Mouse (Mus musculus): ENCODE measurements around the gene F3.

Gene F3

DNA sequence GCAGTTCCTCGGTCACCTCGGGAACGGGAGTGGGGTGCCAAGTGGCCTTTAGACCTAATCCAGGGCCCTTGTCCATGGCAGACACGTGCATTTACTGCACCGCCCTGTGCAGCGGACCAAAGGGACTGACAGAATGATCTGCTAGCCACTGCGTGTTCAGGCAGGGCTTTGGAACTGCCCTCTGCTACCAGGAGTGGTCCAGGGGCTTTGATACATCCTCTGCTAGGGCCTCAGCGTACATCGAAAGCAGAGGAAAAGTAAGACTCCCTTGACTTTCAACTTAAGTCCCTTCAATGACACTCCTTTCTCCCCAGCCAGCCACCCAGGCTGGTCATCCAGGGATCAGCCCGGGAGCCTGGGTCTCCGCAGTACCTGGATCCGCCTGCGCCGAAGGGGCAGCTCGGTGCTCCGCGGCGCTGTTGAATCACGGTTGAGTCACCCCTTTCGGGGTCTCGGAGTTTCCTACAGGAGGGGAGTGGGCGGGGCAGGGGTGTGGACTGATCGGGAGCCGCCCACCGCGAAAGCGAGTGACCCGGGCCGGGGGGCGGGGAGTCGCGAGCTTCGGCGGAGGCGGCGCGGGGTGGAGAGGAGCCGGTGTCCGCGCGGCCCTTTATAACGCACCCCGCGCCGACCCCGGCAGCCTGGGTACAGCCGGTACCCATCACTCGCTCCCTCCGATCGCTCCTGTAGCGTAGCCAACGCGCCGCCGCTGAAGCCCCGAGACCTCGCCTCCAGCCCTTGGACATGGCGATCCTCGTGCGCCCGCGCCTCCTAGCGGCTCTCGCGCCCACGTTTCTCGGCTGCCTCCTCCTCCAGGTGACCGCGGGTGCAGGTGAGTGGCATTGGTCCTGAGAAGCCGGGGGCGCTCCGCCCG, at the start of gene F3:
TSS of gene F3 (plus strand) at position 567 of the 874 bp plus-strand sequence.
- DNase-seq (ENCODE audit: low read depth, low spot score): peak; percentile 45

DNA sequence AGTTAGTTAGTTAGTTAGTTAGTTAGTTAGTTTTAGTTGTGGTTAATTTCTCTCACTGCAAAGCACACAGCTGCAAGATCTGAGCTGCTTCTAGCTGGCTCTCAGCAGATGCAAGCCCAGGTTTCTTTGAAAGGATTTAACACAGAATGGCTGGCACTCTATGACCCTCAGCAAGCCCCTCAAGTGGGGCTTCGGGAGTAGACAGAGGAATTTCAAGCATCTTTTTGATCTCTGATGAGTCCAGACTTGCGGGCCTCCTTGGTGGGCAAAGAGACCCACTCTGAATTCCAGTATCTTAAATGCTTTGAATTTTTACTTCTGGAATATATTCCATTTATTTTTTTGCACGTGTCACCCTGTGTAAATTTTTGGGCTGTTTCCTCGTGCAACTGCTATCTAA, 44.4 kb upstream of the F3 start:
- DNase-seq (ENCODE audit: low read depth, low spot score): no peak

DNA sequence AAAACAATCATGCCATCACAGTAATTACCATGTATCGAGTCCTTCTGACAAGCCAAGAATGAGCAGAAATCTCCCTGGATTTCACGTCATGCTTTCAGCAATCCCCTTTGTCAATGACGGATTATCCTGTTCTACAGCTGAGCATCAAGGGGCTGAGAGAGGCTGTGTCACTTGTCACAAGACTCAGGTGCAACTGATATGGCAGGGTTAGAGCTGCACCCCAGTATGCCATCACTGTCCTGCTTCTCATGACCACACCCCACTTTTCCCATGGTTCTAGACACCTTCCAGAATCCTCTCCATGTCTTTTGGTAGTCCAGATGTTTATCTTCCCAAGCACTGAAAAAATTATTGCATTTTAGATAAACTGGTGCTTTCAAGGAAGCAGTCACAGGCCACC, 43.9 kb upstream of the F3 start:
- DNase-seq (ENCODE audit: low read depth, low spot score): no peak

DNA sequence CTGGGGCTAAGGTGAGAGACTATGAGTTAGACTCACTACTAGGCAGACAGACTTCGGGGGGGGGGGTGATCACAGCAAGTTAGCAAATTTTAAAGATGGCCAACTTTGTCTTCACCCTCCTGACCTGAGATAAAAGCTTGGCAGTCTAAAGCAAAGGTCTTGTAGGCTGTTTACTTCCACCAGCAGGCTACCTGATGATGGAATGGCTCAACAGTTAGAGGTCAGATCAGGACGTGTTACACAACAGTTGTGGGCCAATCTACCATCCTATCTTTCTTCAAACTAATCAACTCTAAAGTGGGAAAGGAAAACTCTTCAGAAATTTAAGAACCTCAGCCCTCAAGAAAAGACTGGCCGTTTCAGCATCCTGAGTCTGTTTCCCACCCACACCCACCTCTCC, 43.1 kb upstream of the F3 start:
- DNase-seq (ENCODE audit: low read depth, low spot score): no peak

DNA sequence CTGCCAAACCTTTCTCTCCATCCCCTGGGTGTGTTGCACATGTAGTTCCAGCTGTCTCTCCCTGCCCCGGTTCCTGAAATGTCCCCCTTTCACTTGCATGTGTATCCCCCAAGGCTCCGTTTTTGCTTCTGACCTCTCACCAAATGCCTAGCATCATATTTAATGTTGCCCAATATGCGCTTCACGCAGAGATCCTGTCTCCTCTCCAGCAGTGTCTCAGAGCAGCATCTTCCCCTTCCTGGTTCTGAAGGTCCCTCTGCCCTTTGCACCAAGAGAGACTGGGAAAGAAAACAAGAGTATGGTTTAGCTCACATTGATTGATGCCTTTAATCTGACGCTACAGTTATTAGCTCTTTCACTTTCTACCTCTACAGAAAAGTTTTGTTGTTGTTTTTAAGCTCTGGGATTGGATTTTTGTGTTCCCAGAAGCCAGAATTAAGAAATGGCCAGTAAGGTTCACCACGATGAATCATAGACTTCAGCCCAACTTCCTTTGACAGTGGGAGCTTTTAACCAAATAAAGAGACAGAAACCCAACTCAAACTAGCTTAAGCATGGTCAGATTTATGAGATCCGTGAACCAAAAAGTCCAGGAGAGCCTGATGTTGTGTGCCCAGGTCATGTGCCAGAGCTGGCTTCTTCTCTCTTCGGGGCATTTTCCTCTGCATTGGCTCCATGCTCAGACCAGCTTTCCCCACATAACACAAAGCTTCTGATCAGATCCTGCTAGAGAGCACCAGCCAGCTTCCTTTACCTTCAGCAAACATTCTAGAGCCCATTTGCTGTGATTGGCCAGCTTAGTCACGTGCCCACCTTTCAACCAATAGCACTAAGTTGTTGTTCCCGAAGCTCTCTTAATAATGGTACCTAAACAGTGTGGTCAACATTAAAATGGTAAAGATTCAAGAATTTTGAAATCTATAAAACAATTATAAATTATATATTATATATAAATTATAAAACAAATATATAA, 40.6 kb upstream of the F3 start:
- no peak for DNase-seq (ENCODE audit: low read depth, low spot score)

DNA sequence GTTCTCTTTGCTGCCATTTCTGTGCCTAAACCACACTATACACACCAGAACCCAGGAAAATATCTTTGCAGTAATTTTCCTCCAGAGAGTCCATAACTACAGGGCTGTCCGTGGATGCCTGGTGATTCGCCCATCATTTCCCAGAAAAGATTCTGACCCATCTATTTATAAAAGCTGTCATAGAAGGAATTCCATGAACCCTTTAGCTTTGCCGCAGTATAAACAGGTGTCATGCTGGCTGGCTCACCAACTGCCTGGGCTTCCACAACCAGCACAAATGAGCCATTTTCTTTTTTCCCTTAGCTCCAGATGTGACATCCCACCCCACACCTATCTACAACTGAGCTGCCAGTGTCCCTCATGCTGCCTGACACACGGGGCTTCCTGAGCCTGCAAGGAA, 38.8 kb upstream of the F3 start:
- DNase-seq (ENCODE audit: low read depth, low spot score): no peak

DNA sequence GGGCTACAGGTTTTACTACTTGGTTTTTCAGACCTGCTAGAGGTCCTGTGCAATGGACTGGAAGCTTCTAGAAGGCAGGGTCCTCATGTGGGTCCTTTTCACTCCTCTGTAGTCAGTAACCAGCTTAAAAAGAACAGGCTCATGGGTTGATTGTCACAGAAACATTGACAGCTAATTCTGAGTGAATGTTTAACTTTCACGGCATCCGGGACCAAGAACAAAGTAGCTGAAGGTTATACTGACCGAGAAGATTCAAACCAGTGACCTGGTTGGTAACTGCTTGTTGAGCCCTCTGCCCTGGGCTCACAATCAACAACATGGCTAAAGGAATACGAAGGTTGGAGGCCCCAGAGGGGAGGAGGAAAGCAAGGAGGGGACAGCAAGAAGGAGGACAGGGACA, 38.4 kb upstream of the F3 start:
- DNase-seq (ENCODE audit: low read depth, low spot score): no peak

DNA sequence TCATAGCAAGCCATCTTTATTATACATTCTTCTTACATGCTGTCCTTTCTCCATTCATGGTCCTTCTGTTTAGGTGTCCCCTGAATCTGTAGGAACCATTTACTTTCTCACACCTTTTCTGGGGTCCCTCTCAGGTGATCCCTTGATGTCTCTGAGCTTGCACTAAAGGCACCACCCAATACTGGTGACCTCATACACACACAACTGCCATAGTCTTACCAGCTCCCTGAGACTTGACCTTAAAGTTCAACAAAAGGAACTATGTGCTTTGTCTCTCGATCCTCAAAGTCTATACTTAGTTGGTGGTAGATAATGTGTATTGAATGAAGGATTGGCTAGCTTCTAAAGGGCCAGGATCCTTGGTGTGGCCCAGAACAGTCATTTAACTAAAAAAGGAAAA, 37.4 kb upstream of the F3 start:
- DNase-seq (ENCODE audit: low read depth, low spot score): no peak

DNA sequence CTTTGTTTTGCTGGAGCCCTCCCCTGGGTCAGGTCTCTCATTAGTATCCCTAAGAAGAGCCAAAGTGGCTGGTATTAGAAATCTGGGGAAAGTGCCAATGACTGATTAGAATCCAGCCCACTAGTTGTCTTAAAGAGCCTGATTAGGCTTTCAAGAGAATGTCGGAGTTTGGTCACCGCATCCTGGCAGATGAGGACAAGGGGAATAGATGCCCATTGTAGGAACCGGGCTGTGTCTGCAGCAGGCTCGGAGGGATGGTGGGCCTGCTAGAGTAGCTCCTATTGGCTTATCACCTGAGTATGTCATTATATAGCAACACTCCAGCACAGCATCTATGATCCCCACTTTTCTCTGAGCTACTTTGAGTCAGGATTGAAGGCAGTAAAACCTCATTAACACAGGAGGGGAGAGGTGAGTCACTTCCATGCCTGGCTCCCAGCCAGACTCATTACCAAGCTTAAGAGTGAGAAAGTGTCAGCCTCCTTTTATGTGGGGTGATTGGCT, 36.9 kb upstream of the F3 start:
- DNase-seq (ENCODE audit: low read depth, low spot score): no peak

DNA sequence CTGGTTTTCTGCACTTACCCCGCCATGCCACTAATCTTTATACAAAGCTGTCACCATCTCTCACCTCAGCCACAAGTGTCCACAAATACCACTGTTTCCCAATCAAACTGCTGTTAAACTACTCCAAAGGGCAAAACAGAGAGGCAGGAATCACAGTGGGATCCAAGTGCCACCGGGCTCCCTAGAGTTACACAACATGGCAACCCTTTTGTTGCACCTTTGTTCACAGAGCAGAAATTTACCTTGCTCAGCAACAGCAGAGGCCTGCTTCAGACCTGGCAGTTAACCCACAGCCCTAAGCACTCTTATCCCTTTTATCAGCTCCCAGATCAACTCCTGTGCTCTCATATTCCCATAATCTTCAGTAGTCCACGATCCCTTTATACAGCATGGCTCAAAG, 35.6 kb upstream of the F3 start:
- no peak for DNase-seq (ENCODE audit: low read depth, low spot score)

DNA sequence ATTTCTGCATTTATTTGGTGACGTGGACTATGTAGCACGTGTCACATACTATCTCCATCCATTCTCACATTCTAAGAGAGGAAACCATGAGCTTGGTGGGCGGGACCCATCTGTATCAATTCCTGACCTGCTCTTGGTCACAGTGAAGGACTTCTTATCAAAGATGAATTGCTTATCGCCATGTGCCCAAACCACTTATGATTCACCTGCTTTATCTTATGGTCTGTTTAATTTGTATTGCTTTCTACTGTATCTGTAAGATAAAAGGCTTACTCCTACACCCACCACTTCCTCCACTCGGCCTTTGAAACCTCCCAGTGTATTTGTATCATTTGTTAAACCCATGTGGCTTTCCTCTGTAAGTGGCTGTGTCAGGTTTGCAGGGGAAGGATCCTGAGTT, 34.3 kb upstream of the F3 start:
- DNase-seq (ENCODE audit: low read depth, low spot score): no peak

DNA sequence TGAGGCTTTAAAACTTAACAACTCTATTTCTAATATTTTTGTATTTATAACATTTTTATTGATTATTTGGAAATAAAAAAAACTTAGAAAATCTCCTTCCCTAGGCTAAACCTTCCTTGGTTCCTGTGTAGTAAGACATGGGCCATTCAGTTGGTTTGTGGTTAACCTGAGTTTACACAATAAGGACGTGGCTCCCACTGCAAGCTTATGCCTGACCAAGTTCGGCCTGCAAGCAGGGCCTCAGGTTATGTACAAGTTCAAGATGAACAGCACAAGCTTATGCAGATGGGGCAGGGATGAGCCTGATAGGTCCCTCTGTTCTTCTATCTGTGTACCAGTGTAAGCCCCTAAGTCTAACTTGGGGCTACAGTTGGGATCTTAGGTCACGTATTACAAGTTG, 33.6 kb upstream of the F3 start:
- no peak for DNase-seq (ENCODE audit: low read depth, low spot score)

DNA sequence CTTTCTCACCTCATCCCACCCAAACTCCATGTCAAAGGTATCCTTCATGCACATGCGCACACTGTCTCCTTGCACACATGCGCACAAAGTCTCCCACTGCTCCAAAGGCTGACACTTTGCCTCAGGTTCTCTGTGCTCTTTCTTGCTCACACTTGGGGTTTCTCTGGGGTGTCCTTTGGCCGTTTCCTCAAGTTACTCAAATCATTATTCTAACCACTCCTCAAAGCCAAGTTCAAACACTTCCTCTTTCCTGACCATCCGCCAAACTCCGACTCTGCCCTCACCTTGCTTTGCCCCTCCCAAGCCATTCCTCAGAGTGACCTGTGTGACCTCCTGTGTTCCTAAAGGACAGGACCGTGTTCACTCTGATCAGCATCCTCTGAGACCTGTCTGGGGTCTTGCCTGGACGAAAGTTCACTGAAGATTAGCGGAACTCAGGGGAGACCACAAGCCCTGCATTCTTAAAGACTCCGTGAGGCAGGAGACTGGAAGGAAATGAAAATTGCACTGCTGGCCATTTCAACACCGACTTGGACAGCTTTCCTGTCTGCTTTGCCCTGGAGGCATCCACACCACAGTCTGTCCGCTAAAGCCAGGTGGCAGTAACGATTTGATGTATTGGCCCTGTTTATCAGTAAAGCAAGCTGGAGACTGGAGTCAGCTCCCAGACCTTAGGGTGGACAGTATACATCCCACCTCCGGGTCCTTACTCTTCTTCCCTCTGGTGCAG, 30.2 kb upstream of the F3 start:
- DNase-seq (ENCODE audit: low read depth, low spot score): no peak

DNA sequence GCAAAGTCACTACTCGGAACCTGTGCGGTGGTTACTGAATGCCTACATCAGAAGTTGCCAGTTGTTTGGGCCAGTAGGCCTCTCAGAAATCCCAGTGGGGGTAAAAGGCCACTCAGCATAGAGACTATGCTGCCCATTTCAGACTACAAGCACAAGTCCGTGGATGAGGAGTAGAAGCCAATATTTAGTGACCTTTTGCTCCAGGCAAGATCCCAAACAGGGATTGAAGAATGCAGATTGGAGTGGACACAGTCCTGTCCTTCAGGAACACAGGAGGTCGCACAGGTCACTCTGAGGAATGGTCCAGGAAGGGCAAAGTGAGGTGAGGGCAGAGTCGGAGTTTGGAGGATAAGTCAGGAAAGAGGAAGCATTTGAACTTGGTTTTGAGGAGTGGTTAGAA, 29.6 kb upstream of the F3 start:
- no peak for DNase-seq (ENCODE audit: low read depth, low spot score)

DNA sequence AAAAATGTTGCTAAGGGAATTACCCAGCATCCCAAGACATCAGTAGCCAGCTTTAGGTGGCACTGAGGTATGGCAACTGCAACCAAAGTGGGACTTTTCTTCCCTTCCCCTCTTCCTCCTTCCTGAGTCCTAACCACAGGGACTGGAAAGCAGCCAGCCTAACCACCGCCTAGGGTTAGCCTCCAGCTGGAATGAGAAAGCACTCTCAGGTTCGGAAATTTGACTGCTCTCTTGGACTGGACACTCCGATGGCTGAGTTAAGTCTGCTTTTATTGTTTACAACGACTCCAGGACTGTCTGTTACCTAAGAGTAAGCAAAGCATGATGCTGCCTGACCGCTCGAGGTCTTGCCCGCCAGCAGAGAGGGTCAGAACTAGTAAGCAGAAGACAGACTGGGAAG, 26.2 kb upstream of the F3 start:
- DNase-seq (ENCODE audit: low read depth, low spot score): no peak

DNA sequence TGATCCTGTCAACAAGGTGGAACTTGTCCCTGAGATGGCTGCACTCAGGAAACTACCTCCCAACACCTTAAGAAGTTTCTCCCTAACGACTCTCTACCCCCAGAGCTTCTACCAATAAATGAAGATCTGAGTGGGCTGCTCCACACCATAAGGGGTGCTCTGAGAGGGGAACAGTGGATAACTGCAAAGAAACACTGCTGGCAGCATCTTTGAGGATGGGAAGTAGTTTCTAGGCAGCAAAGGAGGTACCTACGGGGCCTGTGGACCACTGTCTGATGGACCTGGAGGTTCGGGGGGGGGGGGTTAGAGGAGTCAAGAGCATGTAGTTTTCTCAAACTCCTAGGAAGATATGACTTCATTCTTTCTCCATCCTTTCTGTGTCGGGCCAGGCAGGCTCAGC, 23.9 kb upstream of the F3 start:
- DNase-seq (ENCODE audit: low read depth, low spot score): no peak

DNA sequence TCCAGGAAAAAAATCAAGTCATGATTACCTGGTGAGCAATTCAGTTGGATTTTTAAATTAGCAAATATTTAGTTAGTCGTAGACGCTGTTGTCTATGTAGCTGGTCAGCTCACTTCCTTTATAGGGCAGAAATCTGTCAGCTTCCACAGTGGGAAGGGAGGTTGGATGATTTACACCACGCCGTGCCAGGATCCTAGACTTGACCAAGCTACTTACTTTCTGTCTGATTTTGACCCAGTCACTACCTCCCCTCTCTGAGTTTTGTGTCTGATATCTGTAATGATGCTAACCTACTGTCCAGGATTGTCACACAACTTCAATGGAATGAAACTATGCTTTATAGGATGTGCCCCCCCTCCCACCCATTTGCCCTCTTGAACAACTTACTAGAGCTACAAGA, 23.5 kb upstream of the F3 start:
- no peak for DNase-seq (ENCODE audit: low read depth, low spot score)

DNA sequence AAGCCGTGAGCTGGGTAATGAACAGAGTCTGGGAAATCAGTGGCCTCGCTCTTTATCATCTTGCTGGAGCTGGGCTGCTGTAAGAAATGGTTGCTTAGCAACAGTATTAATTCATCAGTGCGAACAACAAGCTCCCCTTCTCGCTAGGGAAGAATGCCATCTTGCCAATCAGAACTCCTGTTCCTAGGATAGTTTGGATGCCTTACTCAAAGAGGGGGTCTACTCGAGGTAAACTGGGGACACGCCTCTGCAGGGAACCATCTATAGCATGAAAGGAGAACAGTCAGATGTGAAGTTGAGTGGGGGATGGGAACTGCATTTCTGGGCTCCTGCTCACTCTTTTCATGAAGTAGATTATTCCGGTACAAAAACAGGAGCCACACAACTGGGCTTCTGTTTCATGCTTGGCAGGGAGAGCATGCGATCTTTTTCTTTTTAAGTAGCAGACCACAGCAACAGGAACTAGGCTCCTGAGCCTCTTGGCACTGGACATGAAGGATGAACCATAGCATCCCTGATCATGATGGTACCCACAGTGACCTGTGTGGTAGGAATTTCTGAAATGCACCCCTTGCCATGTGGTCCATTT, 22.9 kb upstream of the F3 start:
- no peak for DNase-seq (ENCODE audit: low read depth, low spot score)

DNA sequence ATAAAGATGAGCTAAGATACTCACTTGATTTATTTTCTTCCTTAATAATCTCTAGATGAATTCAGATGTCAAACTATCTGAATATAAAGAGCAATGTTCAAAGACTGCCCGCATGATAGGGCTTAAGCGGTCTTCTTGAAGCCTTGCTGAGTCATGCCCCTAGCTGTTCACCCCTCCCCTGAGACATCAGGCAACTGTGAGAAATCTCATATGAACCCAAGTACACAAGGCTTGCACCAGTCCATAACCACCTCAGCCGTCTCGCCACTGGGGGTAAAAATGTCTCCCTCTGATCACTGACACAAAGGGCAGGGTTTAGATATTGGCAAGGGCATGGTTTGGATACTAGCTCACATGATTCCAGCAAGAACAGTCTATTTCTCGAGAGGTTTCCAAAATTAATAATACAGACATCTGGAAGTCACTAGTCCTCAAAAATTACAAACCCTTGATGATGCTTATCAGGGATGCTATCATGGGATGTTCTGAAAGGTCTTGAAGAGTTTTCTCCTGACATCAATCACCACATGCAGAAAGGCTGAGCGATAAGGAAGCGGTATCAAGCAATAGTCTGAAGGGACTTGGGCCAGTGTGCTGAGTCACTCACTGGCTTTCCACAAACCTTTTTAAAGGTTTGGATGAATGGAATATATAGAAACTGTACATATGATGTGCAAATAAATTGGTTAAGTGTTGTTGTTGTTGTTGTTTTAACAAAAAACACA, 20.0 kb upstream of the F3 start:
- DNase-seq (ENCODE audit: low read depth, low spot score): no peak

DNA sequence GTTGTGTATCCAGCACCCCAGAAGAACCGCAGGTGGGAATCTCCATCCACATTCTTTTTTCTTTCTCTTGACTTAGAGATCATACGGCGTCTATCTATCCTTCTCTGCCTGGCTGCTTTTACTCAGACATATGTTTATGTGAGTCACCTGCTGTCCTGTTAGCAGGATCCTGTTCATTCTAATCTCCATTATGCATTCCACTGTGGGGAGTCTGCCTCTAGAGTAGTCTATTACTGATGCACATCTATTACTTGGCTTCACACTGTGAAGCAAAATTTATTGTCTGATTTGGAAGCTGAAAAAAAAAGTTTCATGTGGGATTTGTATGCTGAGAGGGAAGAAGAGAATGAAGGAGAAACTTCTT, 19.5 kb upstream of the F3 start:
- no peak for DNase-seq (ENCODE audit: low read depth, low spot score)

DNA sequence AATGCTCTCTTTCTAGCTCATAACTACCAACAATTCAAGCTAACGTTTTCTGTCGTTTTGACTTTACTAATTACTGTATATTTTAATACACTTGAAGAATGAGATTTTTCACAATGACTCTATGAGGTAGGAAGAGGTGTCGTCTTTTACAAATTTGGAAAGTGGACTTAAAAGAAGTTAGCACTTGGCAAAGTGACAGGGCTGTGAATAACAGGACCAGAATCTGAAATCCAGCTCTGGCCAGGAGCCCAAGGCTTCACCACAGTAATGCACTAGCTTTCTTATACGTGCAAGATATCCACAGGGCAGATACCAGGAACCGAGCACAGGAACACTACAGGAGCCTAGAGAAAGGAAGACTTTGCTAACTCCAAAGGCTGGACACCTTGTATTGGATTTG, 17.2 kb upstream of the F3 start:
- no peak for DNase-seq (ENCODE audit: low read depth, low spot score)
